ENCODE assay signal across 8 mouse cellular contexts in genomic region chr9:108201160-108201559, GRCm38 (mm10). TPM values are rescaled to one million over a fixed set of nuclear protein-coding genes. Genes with fewer than 3 reads are reported as not detected.
DNase-seq lines count a peak whose midpoint lies in the region; ATAC-seq and TF ChIP-seq lines count a peak whose summit lies in the region.

No protein-coding gene starts in this region.

- peak; percentile 92 for ATAC-seq in heart, embryonic 11.5 days (replicated peaks; ENCODE audit: insufficient number of reproducible peaks, low FRiP score, low TSS enrichment)
- ATAC-seq in kidney, embryonic 16.5 days (ENCODE audit: low FRiP score, low TSS enrichment), result peak; percentile 96
- peak; percentile 98 for ATAC-seq in stomach, embryonic 14.5 days (ENCODE audit: insufficient number of reproducible peaks, insufficient read depth, low FRiP score, low read depth)

- no peak overlapping the region for H3K4me3 ChIP-seq in C2C12 (ENCODE audit: insufficient read depth, poor library complexity, severe bottlenecking)
- peak overlapping the region; percentile 44 for H3K4me3 ChIP-seq in erythroblast, embryonic 14.5 days (replicated peaks)
- peak overlapping the region; percentile 24 for H3K4me3 ChIP-seq in heart, embryonic 11.5 days (ENCODE audit: low read depth, low read length)
- H3K4me3 ChIP-seq in kidney, embryonic 16.5 days (ENCODE audit: low read length), result peak overlapping the region; percentile 24
- no peak overlapping the region for H3K4me3 ChIP-seq in liver, adult 2 months (ENCODE audit: insufficient read depth, low read depth, low read length)
- 0 out of 2 replicates have a peak overlapping the region, but pooled peaks have one; percentile 6 for H3K4me3 ChIP-seq in stomach, embryonic 14.5 days (ENCODE audit: low read depth, low read length)

- peak overlapping the region; percentile 53 for H3K4me2 ChIP-seq in heart, embryonic 11.5 days
- peak overlapping the region; percentile 47 for H3K4me2 ChIP-seq in kidney, embryonic 16.5 days (replicated peaks; ENCODE audit: low read depth, low read length)
- peak overlapping the region; percentile 40 for H3K4me2 ChIP-seq in stomach, embryonic 14.5 days (replicated peaks; ENCODE audit: low read depth, low read length)

- no peaks in the 10 kb centered on the region for H3K36me3 ChIP-seq in C2C12 (ENCODE audit: control insufficient read depth, insufficient read depth)
- peaks cover under 1% of the 10 kb centered on the region; the same call in 1 of the 2 replicates for H3K36me3 ChIP-seq in erythroblast, embryonic 14.5 days (ENCODE audit: control insufficient read depth)
- H3K36me3 ChIP-seq in heart, embryonic 11.5 days (ENCODE audit: control insufficient read depth, insufficient read depth, low read length), result 0 out of 2 replicates have a peak, but pooled peaks cover under 1% of the 10 kb centered on the region
- no peaks in the 10 kb centered on the region; the same call in 1 of the 2 replicates for H3K36me3 ChIP-seq in kidney, embryonic 16.5 days (ENCODE audit: insufficient read depth, low read length)
- H3K36me3 ChIP-seq in liver, adult 2 months (ENCODE audit: control insufficient read depth, insufficient read depth, low read length), result no peaks in the 10 kb centered on the region
- no peaks in the 10 kb centered on the region for H3K36me3 ChIP-seq in stomach, embryonic 14.5 days (ENCODE audit: control insufficient read depth, insufficient read depth, low read length)

- H3K79me2 ChIP-seq in C2C12 (ENCODE audit: control insufficient read depth, insufficient read depth), result no peaks in the 10 kb centered on the region
- H3K79me2 ChIP-seq in liver, adult 2 months (ENCODE audit: control insufficient read depth, insufficient read depth, low read length), result no peaks in the 10 kb centered on the region

- TF ChIP-seq POLR2A in brain, embryonic 14.5 days (IDR thresholded peaks at IDR 0.05; ENCODE audit: borderline replicate concordance, extremely low read depth, insufficient read depth, insufficient read length, poor library complexity, severe bottlenecking), result no peak
- no peak for TF ChIP-seq POLR2A in liver, adult 2 months (IDR thresholded peaks at IDR 0.05; ENCODE audit: extremely low read depth, insufficient read depth, low read length)

- under 1% methylated on average over 13 of the region's 13 CpGs for WGBS in heart, embryonic 11.5 days (ENCODE audit: insufficient replicate concordance)
- 0% methylated on average over 13 of the region's 13 CpGs for WGBS in kidney, embryonic 16.5 days
- under 1% methylated on average over 13 of the region's 13 CpGs for WGBS in liver, adult 2 months
- under 1% methylated on average over 13 of the region's 13 CpGs for WGBS in stomach, embryonic 14.5 days

- peak; percentile 97 for DNase-seq in brain, embryonic 14.5 days (ENCODE audit: low read depth)
- DNase-seq in liver, adult 2 months (ENCODE audit: extremely low read depth, low read depth, low spot score), result peak; percentile 94
- peak; percentile 96 for DNase-seq in naive thymus-derived CD4-positive, alpha-beta T cell, adult 2 months (ENCODE audit: low read depth)

- TF ChIP-seq CTCF in C2C12 (IDR thresholded peaks at IDR 0.05; ENCODE audit: control insufficient read depth, insufficient read depth, insufficient read length), result peak; percentile 29
- TF ChIP-seq CTCF in brain, embryonic 14.5 days (IDR thresholded peaks at IDR 0.05; ENCODE audit: borderline replicate concordance, extremely low read depth, insufficient read depth, insufficient read length), result peak; percentile 60; the same call in 1 of the 2 replicates
- peak; percentile 67 for TF ChIP-seq CTCF in liver, adult 2 months (IDR thresholded peaks at IDR 0.05; ENCODE audit: low read depth, low read length)

- no peaks in the 10 kb centered on the region for H3K9me3 ChIP-seq in erythroblast, embryonic 14.5 days (ENCODE audit: control insufficient read depth, low read length)
- no peaks in the 10 kb centered on the region for H3K9me3 ChIP-seq in heart, embryonic 11.5 days (replicated peaks; ENCODE audit: control insufficient read depth, low read length)
- H3K9me3 ChIP-seq in kidney, embryonic 16.5 days (ENCODE audit: low read length), result no peaks in the 10 kb centered on the region
- H3K9me3 ChIP-seq in stomach, embryonic 14.5 days (ENCODE audit: control insufficient read depth, low read depth, low read length), result no peaks in the 10 kb centered on the region

- H3K27ac ChIP-seq in heart, embryonic 11.5 days (ENCODE audit: low read depth, low read length), result no peak overlapping the region
- peak overlapping the region; percentile 48; the same call in 1 of the 2 replicates for H3K27ac ChIP-seq in kidney, embryonic 16.5 days (ENCODE audit: low read length)
- H3K27ac ChIP-seq in liver, adult 2 months (replicated peaks; ENCODE audit: insufficient read depth, low read depth, low read length), result no peak overlapping the region
- no peak overlapping the region for H3K27ac ChIP-seq in stomach, embryonic 14.5 days (ENCODE audit: low read length)

- no peak overlapping the region for H3K9ac ChIP-seq in heart, embryonic 11.5 days (ENCODE audit: low read depth, low read length)
- H3K9ac ChIP-seq in kidney, embryonic 16.5 days (replicated peaks; ENCODE audit: low read length), result peak overlapping the region; percentile 4
- 0 out of 2 replicates have a peak overlapping the region, but pooled peaks have one; percentile 22 for H3K9ac ChIP-seq in liver, adult 2 months (ENCODE audit: low read depth, low read length)
- H3K9ac ChIP-seq in stomach, embryonic 14.5 days (replicated peaks; ENCODE audit: low read depth, low read length), result no peak overlapping the region

- H3ac ChIP-seq in C2C12 (ENCODE audit: control insufficient read depth, insufficient read length, low read depth), result no peak overlapping the region

- H3K79me3 ChIP-seq in C2C12 (ENCODE audit: low read depth), result no peaks in the 10 kb centered on the region

- no peaks in the 10 kb centered on the region for H3K27me3 ChIP-seq in C2C12 (ENCODE audit: control insufficient read depth, insufficient read depth, insufficient read length)
- peaks cover 7% of the 10 kb centered on the region for H3K27me3 ChIP-seq in erythroblast, embryonic 14.5 days (ENCODE audit: control insufficient read depth)
- H3K27me3 ChIP-seq in heart, embryonic 11.5 days (ENCODE audit: control insufficient read depth, insufficient read depth, low read length), result no peaks in the 10 kb centered on the region
- H3K27me3 ChIP-seq in kidney, embryonic 16.5 days (ENCODE audit: insufficient read depth, low read length), result no peaks in the 10 kb centered on the region
- H3K27me3 ChIP-seq in liver, adult 2 months (ENCODE audit: control insufficient read depth, insufficient read depth, low read length), result no peaks in the 10 kb centered on the region
- no peaks in the 10 kb centered on the region for H3K27me3 ChIP-seq in stomach, embryonic 14.5 days (ENCODE audit: control insufficient read depth, insufficient read depth, low read length)

- peaks cover 23% of the 10 kb centered on the region for H3K4me1 ChIP-seq in erythroblast, embryonic 14.5 days (ENCODE audit: control insufficient read depth)
- H3K4me1 ChIP-seq in heart, embryonic 11.5 days (ENCODE audit: control insufficient read depth, insufficient read depth, low read length), result peaks cover 8% of the 10 kb centered on the region; the same call in 1 of the 2 replicates
- H3K4me1 ChIP-seq in kidney, embryonic 16.5 days (ENCODE audit: insufficient read depth, low read length), result peaks cover 15% of the 10 kb centered on the region
- peaks cover 4% of the 10 kb centered on the region; the same call in 1 of the 2 replicates for H3K4me1 ChIP-seq in liver, adult 2 months (ENCODE audit: control insufficient read depth, insufficient read depth, low read length)
- H3K4me1 ChIP-seq in stomach, embryonic 14.5 days (ENCODE audit: control insufficient read depth, insufficient read depth, low read length), result 0 out of 2 replicates have a peak, but pooled peaks cover 6% of the 10 kb centered on the region

TF ChIP-seq in C2C12, 6 proteins besides CTCF, POLR2A, EP300 and RAD21:
- TF ChIP-seq MYOG (IDR thresholded peaks at IDR 0.05; ENCODE audit: control insufficient read depth, extremely low read depth, insufficient read length) (no peak), USF1 (IDR thresholded peaks at IDR 0.05; ENCODE audit: low read depth) (no peak), CEBPB (IDR thresholded peaks at IDR 0.05; ENCODE audit: low read depth) (peak; percentile 41), MYOD1 (IDR thresholded peaks at IDR 0.05; ENCODE audit: control insufficient read depth, insufficient read length, low read depth) (no peak), MAX (IDR thresholded peaks at IDR 0.05) (no peak)

RNA-seq across cellular contexts. Expression of gene Bsn, which starts 11.0 kb away (rescaled TPM):
- polyA plus RNA-seq in C2C12 (2012; fragmentation: generic; extraction: Trizol), result 0.85 TPM
- 18.7 and 40.0 TPM in 2 replicates for polyA plus RNA-seq in brain, embryonic 14.5 days (2012; rRNA removed)
- 0.03 and 0.07 TPM in 2 replicates for polyA plus RNA-seq in erythroblast, embryonic 14.5 days (2012)
- 0.58 and 0.77 TPM in 2 replicates for polyA plus RNA-seq in heart, embryonic 11.5 days (2014; fragmentation: Nextera tagmentation; extraction: Ambion mirVana)
- polyA plus RNA-seq in kidney, embryonic 16.5 days (2015; fragmentation: Nextera tagmentation; extraction: Ambion mirVana), result 0.64 and 0.67 TPM in 2 replicates
- under 0.01 TPM in 2 replicates for total RNA-seq in liver, adult 2 months (2014; rRNA removed)
- polyA plus RNA-seq in liver, adult 2 months (2012; rRNA removed), result under 0.01 TPM in 1 of 2 replicates, not detected in the other
- 2.6 and 2.7 TPM in 2 replicates for polyA plus RNA-seq in stomach, embryonic 14.5 days (2014; fragmentation: Nextera tagmentation; extraction: Ambion mirVana)

Comparison
In these comparisons a context has a peak if more than half of its experiments do, and no peak if none do; other contexts are left out.
1. H3K4me3 ChIP-seq: peak in erythroblast, embryonic 14.5 days (single experiment), heart, embryonic 11.5 days (single experiment), kidney, embryonic 16.5 days (single experiment) and stomach, embryonic 14.5 days (single experiment); none in C2C12 (single experiment) and liver, adult 2 months (single experiment).
2. H3K9ac ChIP-seq: peak in kidney, embryonic 16.5 days (single experiment) and liver, adult 2 months (single experiment); none in heart, embryonic 11.5 days (single experiment) and stomach, embryonic 14.5 days (single experiment).
3. Peak in every context shown above with its lines, with median percentiles within 50 percentile points of each other: CTCF ChIP-seq, DNase-seq, ATAC-seq and H3K4me2 ChIP-seq.